Mouse (Mus musculus): ENCODE data around the gene Cd4.
"Not testable (repeated sequence)": the region's sequence is repeated elsewhere in the genome, so short reads cannot be mapped to it uniquely, and the experiment has no call there.

Cd4 gene

GRCm38 (mm10) chr6:124915160-124915941 is 27.3 kb upstream of the Cd4 start:
- peak in 1 of 2 experiments; percentile 35 for DNase-seq

- DNase-seq, result no peak
These were observed 26.5 kb upstream of the Cd4 start for GRCm38 (mm10) chr6:124914511-124914910.

- no peak for DNase-seq
These were observed 25.8 kb upstream of the Cd4 start for GRCm38 (mm10) chr6:124913721-124914285.

GRCm38 (mm10) chr6:124913214-124913613 is 25.2 kb upstream of the Cd4 start:
- DNase-seq, result no peak

- peak; percentile 61 to 78 for DNase-seq
These were observed 23.7 kb upstream of the Cd4 start, which contains the start of gene Lag3 for GRCm38 (mm10) chr6:124911533-124912218. Gene Lag3, minus strand, starts transcription at chr6:124911705.

GRCm38 (mm10) chr6:124910032-124910431 is 22.0 kb upstream of the Cd4 start:
- peak; percentile 28 to 48 for DNase-seq

GRCm38 (mm10) chr6:124907767-124908166 is 19.7 kb upstream of the Cd4 start:
- DNase-seq, result no peak

- no peak for DNase-seq
These were observed 17.2 kb upstream of the Cd4 start for GRCm38 (mm10) chr6:124904991-124905860.

- peak in 1 of 2 experiments; percentile 66 for DNase-seq
These were observed 16.4 kb upstream of the Cd4 start for GRCm38 (mm10) chr6:124904161-124904981.

GRCm38 (mm10) chr6:124903580-124904151 is 15.6 kb upstream of the Cd4 start:
- DNase-seq, result peak; percentile 98 to 99

GRCm38 (mm10) chr6:124901851-124902250 is 13.8 kb upstream of the Cd4 start:
- DNase-seq, result peak in 1 of 2 experiments; percentile 47

GRCm38 (mm10) chr6:124900801-124901480 is 12.9 kb upstream of the Cd4 start:
- peak; percentile 61 to 63 for DNase-seq

- peak; percentile 85 to 93 for DNase-seq
These were observed 12.2 kb upstream of the Cd4 start for GRCm38 (mm10) chr6:124900056-124900800.

- DNase-seq, result peak in 1 of 2 experiments; percentile 54
These were observed 10.3 kb upstream of the Cd4 start for GRCm38 (mm10) chr6:124898359-124898758.

- DNase-seq, result not testable (repeated sequence)
These were observed 6.1 kb upstream of the Cd4 start for GRCm38 (mm10) chr6:124894113-124894512.

- DNase-seq, result no peak
These were observed 3.0 kb upstream of the Cd4 start for GRCm38 (mm10) chr6:124890997-124891396.

- DNase-seq, result peak in 1 of 2 experiments; percentile 51
These were observed 619 bp upstream of the Cd4 start for GRCm38 (mm10) chr6:124888555-124889125.

GRCm38 (mm10) chr6:124885956-124886381 is 2.1 kb downstream of the Cd4 start:
- DNase-seq, result peak; percentile 72 to 79

- DNase-seq, result peak; percentile 69 to 84
These were observed 3.1 kb downstream of the Cd4 start for GRCm38 (mm10) chr6:124884714-124885500.
